Mouse (Mus musculus): ENCODE results near the gene Gal3st1. TPM values are rescaled to one million over a fixed set of nuclear protein-coding genes. Genes with fewer than 3 reads are reported as not detected.
"Not testable (repeated sequence)": the region's sequence is repeated elsewhere in the genome, so short reads cannot be mapped to it uniquely, and the experiment has no call there.

Gal3st1 gene
- polyA plus RNA-seq, 1 experiment = 2.1 TPM

DNA sequence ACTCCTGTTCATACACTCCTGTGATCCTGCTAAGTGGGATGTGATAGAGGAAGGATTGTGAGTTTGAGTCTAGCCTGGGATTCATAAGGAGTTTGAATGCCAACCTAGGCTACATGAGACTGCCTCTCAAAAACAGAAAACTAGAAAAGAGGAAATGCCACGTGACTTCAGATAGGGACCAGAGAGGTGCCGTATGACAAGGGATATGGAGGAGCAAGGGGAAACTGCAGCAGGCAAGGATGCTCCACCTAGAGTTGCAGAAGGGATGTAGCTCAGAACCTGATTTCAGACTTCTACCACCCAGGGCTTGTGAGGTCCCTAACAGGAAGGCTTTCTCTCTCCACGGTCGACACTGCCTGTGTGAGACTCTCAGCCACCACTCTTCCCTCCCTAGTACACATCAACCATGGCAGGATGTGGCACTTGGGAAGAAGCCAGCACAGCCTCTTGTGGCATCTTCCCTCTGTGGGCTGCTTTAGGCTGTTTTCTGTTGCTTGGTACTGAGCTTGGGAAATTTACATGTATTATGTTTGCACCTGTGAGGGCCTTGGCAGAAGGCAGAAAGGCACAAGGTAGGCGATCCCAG is 21.9 kb downstream of the Gal3st1 start:
- no peaks in the 10 kb centered on the region for H3K27me3 ChIP-seq (ENCODE audit: control insufficient read depth, insufficient read depth, low read length)
- H3K4me3 ChIP-seq (ENCODE audit: control insufficient read depth, insufficient read depth, low read length) = no peak overlapping the region
- TF ChIP-seq POLR2A (IDR thresholded peaks at IDR 0.05; ENCODE audit: control insufficient read depth, extremely low read depth, insufficient read depth, low read length, poor library complexity) (no peak), CTCF (IDR thresholded peaks at IDR 0.05; ENCODE audit: borderline replicate concordance, control insufficient read depth, extremely low read depth, insufficient read depth, low read length, poor library complexity) (no peak)
- H3K27ac ChIP-seq (ENCODE audit: control insufficient read depth, insufficient read depth, low read length) = no peak overlapping the region
- 11% methylated on average over 5 of the region's 5 CpGs for WGBS
- no peak for DNase-seq
- H3K36me3 ChIP-seq (ENCODE audit: control insufficient read depth, insufficient read depth, low read length) = no peaks in the 10 kb centered on the region
- H3K4me1 ChIP-seq (replicated peaks; ENCODE audit: control insufficient read depth, insufficient read depth, low read length) = no peaks in the 10 kb centered on the region

GRCm38 (mm10) chr11:4006462-4006861 is 23.0 kb downstream of the Gal3st1 start:
- no peaks in the 10 kb centered on the region for H3K27me3 ChIP-seq (ENCODE audit: control insufficient read depth, insufficient read depth, low read length)
- H3K4me1 ChIP-seq (replicated peaks; ENCODE audit: control insufficient read depth, insufficient read depth, low read length) = no peaks in the 10 kb centered on the region
- H3K4me3 ChIP-seq (ENCODE audit: control insufficient read depth, insufficient read depth, low read length) = no peak overlapping the region
- DNase-seq = no peak
- H3K27ac ChIP-seq (ENCODE audit: control insufficient read depth, insufficient read depth, low read length) = no peak overlapping the region
- 96% methylated on average over 3 of the region's 3 CpGs for WGBS
- H3K36me3 ChIP-seq (ENCODE audit: control insufficient read depth, insufficient read depth, low read length) = no peaks in the 10 kb centered on the region
- no peak for TF ChIP-seq CTCF (IDR thresholded peaks at IDR 0.05; ENCODE audit: borderline replicate concordance, control insufficient read depth, extremely low read depth, insufficient read depth, low read length, poor library complexity)
- no peak for TF ChIP-seq POLR2A (IDR thresholded peaks at IDR 0.05; ENCODE audit: control insufficient read depth, extremely low read depth, insufficient read depth, low read length, poor library complexity)

DNA sequence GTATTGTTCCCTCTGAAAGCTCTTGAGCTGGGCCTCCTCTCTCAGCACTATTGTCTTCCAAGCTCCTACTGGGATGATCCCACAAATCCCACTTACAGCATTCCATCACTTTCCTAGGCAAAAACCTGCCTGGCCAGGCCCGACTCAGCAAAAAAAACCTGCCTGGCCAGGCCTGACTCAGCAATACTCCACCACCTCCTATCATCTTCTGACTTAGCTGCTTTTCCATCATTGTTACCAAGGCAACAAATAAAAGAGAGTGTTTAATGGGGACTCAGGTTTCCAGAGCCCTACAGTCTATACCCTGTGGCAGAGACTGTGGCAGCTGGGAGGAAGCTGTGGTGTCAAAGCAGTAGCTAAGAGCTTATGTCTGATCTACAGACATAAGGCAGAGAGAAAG is 29.2 kb downstream of the Gal3st1 start:
- Histone ChIP-seq H3K27me3 (ENCODE audit: control insufficient read depth, insufficient read depth, low read length) (no peaks in the 10 kb centered on the region), H3K36me3 (ENCODE audit: control insufficient read depth, insufficient read depth, low read length) (no peaks in the 10 kb centered on the region), H3K4me1 (replicated peaks; ENCODE audit: control insufficient read depth, insufficient read depth, low read length) (no peaks in the 10 kb centered on the region), H3K27ac (ENCODE audit: control insufficient read depth, insufficient read depth, low read length) (no peak overlapping the region), H3K4me3 (ENCODE audit: control insufficient read depth, insufficient read depth, low read length) (no peak overlapping the region)
- WGBS = 73% methylated on average over 1 of the region's 1 CpGs
- no peak for DNase-seq
- TF ChIP-seq POLR2A (IDR thresholded peaks at IDR 0.05; ENCODE audit: control insufficient read depth, extremely low read depth, insufficient read depth, low read length, poor library complexity) = no peak
- TF ChIP-seq CTCF (IDR thresholded peaks at IDR 0.05; ENCODE audit: borderline replicate concordance, control insufficient read depth, extremely low read depth, insufficient read depth, low read length, poor library complexity) = no peak

- not testable (repeated sequence) for H3K27me3 ChIP-seq (ENCODE audit: control insufficient read depth, insufficient read depth, low read length); H3K4me1 ChIP-seq (replicated peaks; ENCODE audit: control insufficient read depth, insufficient read depth, low read length); H3K27ac ChIP-seq (ENCODE audit: control insufficient read depth, insufficient read depth, low read length); DNase-seq; H3K4me3 ChIP-seq (ENCODE audit: control insufficient read depth, insufficient read depth, low read length); H3K36me3 ChIP-seq (ENCODE audit: control insufficient read depth, insufficient read depth, low read length)
- 87% methylated on average over 14 of the region's 14 CpGs for WGBS
Measured at GRCm38 (mm10) chr11:4015796-4016195, 32.4 kb downstream of the Gal3st1 start.

DNA sequence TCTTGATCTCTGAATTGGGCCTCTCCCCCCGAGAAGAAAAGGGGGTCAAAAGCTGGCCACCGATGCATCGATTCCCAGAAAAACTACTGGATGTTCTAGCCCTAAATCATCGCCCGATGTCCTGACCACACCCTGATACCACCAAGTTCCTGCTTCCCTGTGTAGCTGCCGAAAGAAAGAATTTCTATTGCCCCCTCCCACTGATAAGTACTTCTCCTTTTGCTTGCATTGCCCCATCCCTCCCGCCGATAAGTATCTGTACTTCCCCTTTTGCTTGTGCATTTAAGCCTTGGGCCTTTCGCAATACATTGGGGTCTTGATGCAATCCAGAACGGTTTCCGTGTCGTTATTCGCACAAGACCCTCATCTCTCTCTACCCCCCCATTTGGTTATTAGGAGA is 38.7 kb downstream of the Gal3st1 start:
- not testable (repeated sequence) for H3K27ac ChIP-seq (ENCODE audit: control insufficient read depth, insufficient read depth, low read length); H3K27me3 ChIP-seq (ENCODE audit: control insufficient read depth, insufficient read depth, low read length); DNase-seq; H3K4me1 ChIP-seq (replicated peaks; ENCODE audit: control insufficient read depth, insufficient read depth, low read length); H3K4me3 ChIP-seq (ENCODE audit: control insufficient read depth, insufficient read depth, low read length); H3K36me3 ChIP-seq (ENCODE audit: control insufficient read depth, insufficient read depth, low read length)
- WGBS = 73% methylated on average over 13 of the region's 13 CpGs

DNA sequence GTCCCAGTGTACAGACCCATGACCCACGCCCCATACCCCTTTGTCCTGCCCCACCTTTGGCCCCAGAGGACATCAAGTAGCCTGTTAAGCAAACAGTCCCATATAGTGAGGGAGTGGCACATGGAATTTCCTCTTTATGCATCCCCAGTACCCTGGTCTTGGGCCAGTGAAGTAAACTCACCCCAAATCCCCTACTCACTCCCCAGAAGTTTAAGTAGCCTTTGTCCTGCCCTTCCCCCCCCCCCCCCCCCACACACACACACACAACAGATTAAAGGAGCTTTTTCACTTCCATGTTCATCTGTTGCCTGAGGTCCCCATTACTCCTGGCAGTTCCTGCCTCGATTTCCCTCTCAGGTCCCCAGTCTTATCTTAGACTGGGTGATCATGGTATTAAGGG is 39.9 kb downstream of the Gal3st1 start:
- no peak overlapping the region for H3K27ac ChIP-seq (ENCODE audit: control insufficient read depth, insufficient read depth, low read length)
- H3K36me3 ChIP-seq (ENCODE audit: control insufficient read depth, insufficient read depth, low read length) = no peaks in the 10 kb centered on the region
- WGBS = 77% methylated on average over 2 of the region's 2 CpGs
- no peaks in the 10 kb centered on the region for H3K4me1 ChIP-seq (replicated peaks; ENCODE audit: control insufficient read depth, insufficient read depth, low read length)
- TF ChIP-seq POLR2A (IDR thresholded peaks at IDR 0.05; ENCODE audit: control insufficient read depth, extremely low read depth, insufficient read depth, low read length, poor library complexity) (no peak), CTCF (IDR thresholded peaks at IDR 0.05; ENCODE audit: borderline replicate concordance, control insufficient read depth, extremely low read depth, insufficient read depth, low read length, poor library complexity) (no peak)
- no peak for DNase-seq
- H3K4me3 ChIP-seq (ENCODE audit: control insufficient read depth, insufficient read depth, low read length) = no peak overlapping the region
- H3K27me3 ChIP-seq (ENCODE audit: control insufficient read depth, insufficient read depth, low read length) = no peaks in the 10 kb centered on the region

GRCm38 (mm10) chr11:4027066-4027465 is 43.6 kb downstream of the Gal3st1 start:
- no peak for TF ChIP-seq CTCF (IDR thresholded peaks at IDR 0.05; ENCODE audit: borderline replicate concordance, control insufficient read depth, extremely low read depth, insufficient read depth, low read length, poor library complexity)
- no peak for TF ChIP-seq POLR2A (IDR thresholded peaks at IDR 0.05; ENCODE audit: control insufficient read depth, extremely low read depth, insufficient read depth, low read length, poor library complexity)
- Histone ChIP-seq H3K4me3 (ENCODE audit: control insufficient read depth, insufficient read depth, low read length) (no peak overlapping the region), H3K36me3 (ENCODE audit: control insufficient read depth, insufficient read depth, low read length) (no peaks in the 10 kb centered on the region), H3K4me1 (replicated peaks; ENCODE audit: control insufficient read depth, insufficient read depth, low read length) (no peaks in the 10 kb centered on the region), H3K27me3 (ENCODE audit: control insufficient read depth, insufficient read depth, low read length) (no peaks in the 10 kb centered on the region), H3K27ac (ENCODE audit: control insufficient read depth, insufficient read depth, low read length) (no peak overlapping the region)
- WGBS = 80% methylated on average over 8 of the region's 8 CpGs
- no peak for DNase-seq
